Mouse (Mus musculus) adrenal gland, postnatal 25 days (tissue): ENCODE measurements around the gene Hist2h2ac. TPM values are rescaled to one million over a fixed set of nuclear protein-coding genes. Genes with fewer than 3 reads are reported as not detected.
"Not testable (repeated sequence)": the region's sequence is repeated elsewhere in the genome, so short reads cannot be mapped to it uniquely, and the experiment has no call there.

Experiments used
- DNase-seq: peaks from one replicate; pipeline ENCODE4 v3.0.0; 2021; ENCODE audit warnings: mixed read lengths
- total RNA-seq: library from RNA; stranded (reverse); gene quantifications from 2 replicates; pipeline ENCODE4 v1.2.3, GENCODE M21; 2021

The Hist2h2ac gene
- total RNA-seq, 1 experiment from 2014 or later, result 86.8 TPM

- DNase-seq, result no peak
These were observed 27.7 kb upstream of the Hist2h2ac start for GRCm38 (mm10) chr3:96248141-96249033.

GRCm38 (mm10) chr3:96247356-96248140 is 26.9 kb upstream of the Hist2h2ac start:
- no peak for DNase-seq

- not testable (repeated sequence) for DNase-seq
These were observed 25.8 kb upstream of the Hist2h2ac start, which contains the start of gene Hist2h3c1 for GRCm38 (mm10) chr3:96246427-96246856. Gene Hist2h3c1, plus strand, starts transcription at chr3:96246685.

GRCm38 (mm10) chr3:96246018-96246417 is 25.3 kb upstream of the Hist2h2ac start:
- DNase-seq, result not testable (repeated sequence)

GRCm38 (mm10) chr3:96245003-96245886 is 24.6 kb upstream of the Hist2h2ac start, which contains the start of gene Hist2h2aa1:
Gene Hist2h2aa1, plus strand, starts transcription at chr3:96245497.
- DNase-seq, result peak; percentile 81

- DNase-seq, result no peak
These were observed 23.4 kb upstream of the Hist2h2ac start for GRCm38 (mm10) chr3:96243921-96244572.

- no peak for DNase-seq
These were observed 20.1 kb upstream of the Hist2h2ac start for GRCm38 (mm10) chr3:96240799-96241197.

GRCm38 (mm10) chr3:96239949-96240798 is 19.5 kb upstream of the Hist2h2ac start, which contains the start of gene Hist2h2aa2:
Gene Hist2h2aa2, minus strand, starts transcription at chr3:96240276.
- DNase-seq, result peak; percentile 92

- peak; percentile 44 for DNase-seq
These were observed 18.5 kb upstream of the Hist2h2ac start, which contains the start of gene Hist2h3c2 for GRCm38 (mm10) chr3:96238954-96239793. Gene Hist2h3c2, minus strand, starts transcription at chr3:96239127.

- no peak for DNase-seq
These were observed 17.3 kb upstream of the Hist2h2ac start for GRCm38 (mm10) chr3:96237904-96238511.

- no peak for DNase-seq
These were observed 16.7 kb upstream of the Hist2h2ac start for GRCm38 (mm10) chr3:96237335-96237903.

GRCm38 (mm10) chr3:96236834-96237334 is 16.2 kb upstream of the Hist2h2ac start:
- DNase-seq, result no peak

GRCm38 (mm10) chr3:96235836-96236235 is 15.2 kb upstream of the Hist2h2ac start:
- no peak for DNase-seq

GRCm38 (mm10) chr3:96234914-96235313 is 14.2 kb upstream of the Hist2h2ac start:
- DNase-seq, result no peak

- DNase-seq, result no peak
These were observed 11.1 kb upstream of the Hist2h2ac start for GRCm38 (mm10) chr3:96231758-96232120.

GRCm38 (mm10) chr3:96230910-96231757 is 10.5 kb upstream of the Hist2h2ac start:
- DNase-seq, result no peak

- no peak for DNase-seq
These were observed 9.7 kb upstream of the Hist2h2ac start for GRCm38 (mm10) chr3:96230404-96230803.
